ENCODE assay signal across 20 mouse cellular contexts in the genomic region with DNA sequence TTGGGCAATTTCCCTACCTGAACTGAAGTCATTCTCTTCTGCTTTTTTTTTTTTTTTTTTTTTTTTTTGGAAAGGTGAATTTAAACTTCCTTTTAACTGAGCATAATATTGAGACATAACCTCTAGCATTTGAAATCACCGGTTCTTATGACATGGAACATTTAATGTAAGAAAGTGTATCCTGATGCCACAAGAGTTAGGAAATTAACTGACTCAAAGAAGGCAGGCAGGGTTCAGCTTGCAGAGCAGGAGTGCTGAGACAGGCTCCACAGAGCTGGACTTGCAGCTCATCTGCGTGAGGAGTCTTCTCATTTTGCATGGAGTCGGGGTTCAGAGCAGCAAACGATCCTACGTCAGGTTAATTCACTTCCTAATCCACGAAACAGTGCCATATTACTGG.
"Had no signal": no experiment of that assay in that cellular context is flagged by ENCODE, and none has a peak within 500 bp of the region (broad histone marks: within the 10 kb centered on the region; RNA-seq: fewer than 3 reads in every experiment).

No protein-coding gene starts in this region.

- H3K9ac ChIP-seq: liver, embryonic 13.5 days; liver, embryonic 15.5 days; liver, postnatal 0 days; lung, embryonic 15.5 days; midbrain, embryonic 12.5 days; neural tube, embryonic 13.5 days; neural tube, embryonic 15.5 days; stomach, embryonic 15.5 days had no signal

- ATAC-seq: liver, postnatal 0 days; midbrain, embryonic 16.5 days had no signal

- H3K27ac ChIP-seq: liver, embryonic 13.5 days; liver, embryonic 15.5 days; lung, embryonic 15.5 days; midbrain, embryonic 10.5 days; midbrain, embryonic 12.5 days; neural tube, embryonic 13.5 days; neural tube, embryonic 15.5 days; stomach, embryonic 15.5 days; stomach, postnatal 0 days had no signal

- H3K4me2 ChIP-seq: liver, embryonic 13.5 days; liver, embryonic 15.5 days; lung, embryonic 15.5 days; midbrain, embryonic 12.5 days; neural tube, embryonic 13.5 days; neural tube, embryonic 15.5 days; stomach, embryonic 15.5 days had no signal

- DNase-seq: liver, embryonic 13.5 days; liver, postnatal 0 days; lung, adult 2 months; lung, postnatal 10 days; lung, postnatal 4 days; midbrain, embryonic 14.5 days; right cerebral cortex, postnatal 14 days; thymus, adult 2 months; thymus, postnatal 25 days; thymus, postnatal 4 days had no signal

- H3K27me3 ChIP-seq: liver, embryonic 13.5 days; liver, embryonic 15.5 days; lung, embryonic 15.5 days; midbrain, embryonic 12.5 days; neural tube, embryonic 13.5 days; neural tube, embryonic 15.5 days; stomach, embryonic 15.5 days had no signal

- H3K4me3 ChIP-seq: liver, embryonic 13.5 days; liver, embryonic 15.5 days; lung, embryonic 15.5 days; midbrain, embryonic 10.5 days; midbrain, embryonic 12.5 days; myocyte; neural tube, embryonic 13.5 days; neural tube, embryonic 15.5 days; stomach, embryonic 15.5 days had no signal

- H3K4me1 ChIP-seq: liver, embryonic 13.5 days; liver, embryonic 15.5 days; lung, embryonic 15.5 days; midbrain, embryonic 10.5 days; midbrain, embryonic 12.5 days; neural tube, embryonic 13.5 days; neural tube, embryonic 15.5 days; stomach, embryonic 15.5 days had no signal

- H3K9me3 ChIP-seq: liver, embryonic 13.5 days; liver, embryonic 15.5 days; lung, embryonic 15.5 days; midbrain, embryonic 10.5 days; midbrain, embryonic 12.5 days; neural tube, embryonic 13.5 days; neural tube, embryonic 15.5 days; stomach, embryonic 15.5 days had no signal

- H3K36me3 ChIP-seq: liver, embryonic 13.5 days; liver, embryonic 15.5 days; lung, embryonic 15.5 days; stomach, embryonic 15.5 days had no signal
